Mouse (Mus musculus): Measurements from ENCODE around the gene Kcnj8. TPM values are rescaled to one million over a fixed set of nuclear protein-coding genes. Genes with fewer than 3 reads are reported as not detected.
A peak's percentile ranks its signal among the peaks of the same experiment; 100 is the strongest.
"Not testable (repeated sequence)": the region's sequence is repeated elsewhere in the genome, so short reads cannot be mapped to it uniquely, and the experiment has no call there.

Kcnj8 gene
- total and polyA plus RNA-seq, 2 experiments from 2014 or later = 8.2 to 10.0 TPM

DNA sequence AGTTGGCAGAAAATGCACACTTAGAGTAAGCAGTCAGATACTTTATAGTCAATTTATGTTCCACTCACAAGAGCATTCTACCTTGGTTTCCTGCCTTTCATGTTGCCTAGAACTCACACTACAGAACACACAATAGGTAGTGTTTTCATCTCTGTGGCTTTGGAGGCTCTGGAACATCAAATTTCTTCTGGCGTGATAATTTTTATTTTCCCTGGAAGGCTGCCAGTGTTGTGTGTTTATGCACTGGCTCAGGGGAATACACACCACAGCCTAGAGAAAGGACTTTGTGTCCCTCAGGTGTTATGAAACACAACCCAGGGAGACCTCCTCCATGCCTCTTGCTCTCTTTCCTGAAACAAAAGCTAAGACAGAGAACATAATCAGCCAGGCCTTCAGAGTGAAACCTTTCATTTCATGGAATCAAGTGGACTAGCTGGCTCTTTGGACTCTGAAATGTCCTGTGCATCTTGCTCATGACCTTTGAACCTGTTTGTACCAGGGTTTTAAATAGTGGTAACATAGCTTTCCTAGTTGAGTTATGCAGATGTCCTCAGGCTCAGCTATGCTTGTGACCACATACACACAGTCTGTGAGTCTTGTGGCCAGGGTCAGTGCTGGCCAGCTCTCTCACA is 43.4 kb downstream of the Kcnj8 start:
- no peaks in the 10 kb centered on the region for H3K36me3 ChIP-seq (ENCODE audit: insufficient read depth)
- no peak overlapping the region for H3K4me2 ChIP-seq (ENCODE audit: low read depth)
- no peaks in the 10 kb centered on the region for H3K27me3 ChIP-seq (ENCODE audit: insufficient read depth, low read length)
- TF ChIP-seq CTCF (IDR thresholded peaks at IDR 0.05; ENCODE audit: low read depth) = no peak
- DNase-seq = no peak
- no peak overlapping the region for H3K9ac ChIP-seq
- H3K27ac ChIP-seq (ENCODE audit: low read depth, low read length) = no peak overlapping the region
- ATAC-seq = no peak
- H3K4me1 ChIP-seq (ENCODE audit: insufficient read depth) = no peaks in the 10 kb centered on the region
- no peaks in the 10 kb centered on the region for H3K9me3 ChIP-seq (ENCODE audit: low read length)
- 63% methylated on average over 1 of the region's 1 CpGs for WGBS
- H3K4me3 ChIP-seq (ENCODE audit: low read depth, low read length) = no peak overlapping the region

DNA sequence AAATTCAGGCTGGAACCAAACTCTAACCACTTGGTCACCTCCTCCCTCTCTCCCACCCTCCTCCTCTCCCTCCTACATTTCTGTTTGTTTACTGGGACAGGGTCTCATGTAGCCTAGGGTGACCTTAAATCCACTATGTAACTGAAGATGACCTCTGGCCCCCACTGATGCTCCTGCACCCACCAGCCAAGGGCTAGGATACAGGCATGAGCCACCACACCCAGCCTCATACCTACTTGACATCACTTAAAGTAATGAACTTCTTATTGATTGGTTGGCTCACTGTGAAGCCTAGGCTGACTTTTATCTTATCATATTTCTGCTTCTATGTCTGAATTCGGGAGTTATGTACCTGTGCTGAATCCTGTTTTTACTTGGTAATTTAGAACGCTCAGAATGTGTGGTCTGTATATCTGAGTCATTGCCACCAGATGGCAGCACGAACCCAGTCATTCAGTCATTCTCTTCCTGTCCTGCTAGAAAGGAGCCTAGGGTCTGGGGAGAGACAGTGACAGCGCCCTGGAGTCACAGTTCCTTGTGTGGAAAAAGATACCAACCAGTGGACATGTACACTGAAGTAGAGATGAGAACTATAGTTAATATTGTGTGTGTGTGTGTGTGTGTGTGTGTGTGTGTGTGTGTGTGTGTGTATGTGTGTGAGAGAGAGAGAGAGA is 46.6 kb downstream of the Kcnj8 start:
- Histone ChIP-seq H3K4me3 (ENCODE audit: low read depth, low read length) (no peak overlapping the region), H3K9me3 (ENCODE audit: low read length) (no peaks in the 10 kb centered on the region), H3K27me3 (ENCODE audit: insufficient read depth, low read length) (no peaks in the 10 kb centered on the region), H3K4me2 (ENCODE audit: low read depth) (no peak overlapping the region), H3K36me3 (ENCODE audit: insufficient read depth) (no peaks in the 10 kb centered on the region), H3K4me1 (ENCODE audit: insufficient read depth) (no peaks in the 10 kb centered on the region), H3K9ac (no peak overlapping the region), H3K27ac (ENCODE audit: low read depth, low read length) (no peak overlapping the region)
- 5% methylated on average over 4 of the region's 4 CpGs for WGBS
- TF ChIP-seq CTCF (IDR thresholded peaks at IDR 0.05; ENCODE audit: low read depth) = peak; percentile 93
- ATAC-seq (peak; percentile 87), DNase-seq (peak; percentile 87)

DNA sequence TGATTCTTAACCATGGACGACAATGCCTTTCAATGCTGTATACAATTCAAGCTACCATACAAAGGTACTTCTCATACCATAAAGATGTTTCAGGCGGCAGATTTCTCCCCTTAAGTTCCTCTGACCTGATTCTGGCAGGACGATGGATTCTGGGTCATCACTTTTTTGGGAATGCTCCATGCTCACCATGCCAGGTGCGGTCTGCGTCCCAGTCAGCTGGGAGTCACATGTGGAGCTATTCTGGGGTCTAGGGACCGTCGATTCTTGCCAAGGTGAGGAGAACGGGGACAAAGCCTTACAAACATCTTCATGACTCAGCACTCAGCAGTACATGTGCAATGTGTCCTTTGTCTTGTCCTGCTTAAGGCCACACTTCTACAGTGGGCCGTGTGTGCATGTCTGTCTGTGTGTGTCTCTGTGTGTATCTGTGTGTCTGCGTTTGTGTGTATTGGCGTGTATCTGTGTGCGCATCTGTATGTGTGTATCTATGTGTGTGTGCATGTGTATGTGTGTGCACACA is 49.8 kb downstream of the Kcnj8 start:
- ATAC-seq (no peak), DNase-seq (no peak)
- TF ChIP-seq CTCF (IDR thresholded peaks at IDR 0.05; ENCODE audit: low read depth) = no peak
- H3K27me3 ChIP-seq (ENCODE audit: insufficient read depth, low read length) = no peaks in the 10 kb centered on the region
- no peaks in the 10 kb centered on the region for H3K36me3 ChIP-seq (ENCODE audit: insufficient read depth)
- no peak overlapping the region for H3K27ac ChIP-seq (ENCODE audit: low read depth, low read length)
- H3K9ac ChIP-seq = no peak overlapping the region
- no peak overlapping the region for H3K4me3 ChIP-seq (ENCODE audit: low read depth, low read length)
- WGBS = 86% methylated on average over 12 of the region's 12 CpGs
- no peaks in the 10 kb centered on the region for H3K9me3 ChIP-seq (ENCODE audit: low read length)
- no peaks in the 10 kb centered on the region for H3K4me1 ChIP-seq (ENCODE audit: insufficient read depth)
- no peak overlapping the region for H3K4me2 ChIP-seq (ENCODE audit: low read depth)

DNA sequence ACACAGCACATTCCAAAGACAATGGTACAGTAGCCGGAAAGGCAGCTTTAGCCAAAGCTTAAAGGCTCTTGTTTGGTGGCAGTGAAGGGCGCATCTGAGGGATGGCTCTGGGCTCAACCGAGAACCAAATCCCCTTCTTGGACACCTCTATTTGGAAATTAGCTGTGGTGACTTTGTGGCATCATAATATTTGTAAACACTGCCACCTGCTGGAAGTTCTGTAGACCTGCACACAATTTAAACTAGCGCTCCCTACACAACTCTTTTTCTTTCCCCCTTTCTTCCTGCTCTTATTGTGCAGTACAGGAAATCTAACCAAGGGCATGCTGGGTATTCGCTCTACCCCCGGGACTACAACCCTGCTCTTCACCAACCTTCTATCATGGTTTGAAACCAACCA is 52.3 kb downstream of the Kcnj8 start:
- Histone ChIP-seq H3K27me3 (ENCODE audit: insufficient read depth, low read length) (no peaks in the 10 kb centered on the region), H3K9me3 (ENCODE audit: low read length) (no peaks in the 10 kb centered on the region), H3K27ac (ENCODE audit: low read depth, low read length) (no peak overlapping the region), H3K4me2 (ENCODE audit: low read depth) (no peak overlapping the region), H3K9ac (no peak overlapping the region), H3K4me3 (ENCODE audit: low read depth, low read length) (no peak overlapping the region), H3K36me3 (ENCODE audit: insufficient read depth) (no peaks in the 10 kb centered on the region), H3K4me1 (ENCODE audit: insufficient read depth) (no peaks in the 10 kb centered on the region)
- peak; percentile 77 for DNase-seq
- TF ChIP-seq CTCF (IDR thresholded peaks at IDR 0.05; ENCODE audit: low read depth) = peak; percentile 78
- 11% methylated on average over 6 of the region's 6 CpGs for WGBS
- ATAC-seq = peak; percentile 70

DNA sequence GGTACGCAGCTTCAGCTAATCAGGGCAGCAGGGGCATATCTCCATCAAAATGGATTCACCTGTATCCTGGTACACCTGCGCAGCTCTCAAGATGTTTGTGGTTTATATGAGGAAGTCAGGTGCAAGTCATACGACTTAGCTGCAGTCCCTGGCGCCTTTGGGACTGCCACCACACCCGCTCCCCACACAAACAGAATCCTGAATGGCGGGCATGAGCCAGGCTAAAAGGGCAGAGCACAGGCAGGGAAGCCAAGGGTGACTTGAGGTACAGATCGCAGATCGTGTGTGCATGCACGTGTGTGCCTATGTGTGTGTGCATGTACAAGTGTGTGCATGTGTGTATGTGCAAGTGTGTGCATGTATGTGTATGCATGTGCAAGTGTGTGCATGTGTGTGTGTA is 56.0 kb downstream of the Kcnj8 start:
- ATAC-seq; H3K27me3 ChIP-seq (ENCODE audit: insufficient read depth, low read length); H3K4me1 ChIP-seq (ENCODE audit: insufficient read depth); H3K4me3 ChIP-seq (ENCODE audit: low read depth, low read length); H3K9ac ChIP-seq; H3K4me2 ChIP-seq (ENCODE audit: low read depth); H3K36me3 ChIP-seq (ENCODE audit: insufficient read depth); H3K27ac ChIP-seq (ENCODE audit: low read depth, low read length); H3K9me3 ChIP-seq (ENCODE audit: low read length); DNase-seq: not testable (repeated sequence)
- 76% methylated on average over 9 of the region's 9 CpGs for WGBS

DNA sequence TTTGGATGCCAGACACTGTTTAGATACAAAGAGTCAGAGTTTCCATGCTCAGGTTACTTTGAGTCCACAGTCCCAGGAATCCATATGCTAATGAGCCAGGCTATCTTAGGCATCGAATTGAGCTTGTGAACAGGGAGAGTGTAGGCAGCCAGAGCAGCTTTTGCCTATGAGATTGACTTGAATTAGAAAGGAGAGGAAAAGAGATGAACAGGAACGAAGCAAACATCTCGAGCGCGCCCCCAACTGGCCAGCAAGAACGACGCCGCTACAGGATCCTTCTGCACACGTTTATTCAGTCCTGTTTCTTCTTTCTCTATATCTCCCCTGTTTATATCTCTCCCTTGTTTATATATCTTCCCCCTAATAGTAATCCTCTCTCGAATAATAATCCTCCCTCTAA is 56.5 kb downstream of the Kcnj8 start:
- H3K36me3 ChIP-seq (ENCODE audit: insufficient read depth) = no peaks in the 10 kb centered on the region
- no peaks in the 10 kb centered on the region for H3K9me3 ChIP-seq (ENCODE audit: low read length)
- ATAC-seq = no peak
- 0 out of 2 replicates have a peak, but pooled peaks cover 5% of the 10 kb centered on the region for H3K27me3 ChIP-seq (ENCODE audit: insufficient read depth, low read length)
- DNase-seq = peak; percentile 49
- H3K4me2 ChIP-seq (ENCODE audit: low read depth) = no peak overlapping the region
- H3K27ac ChIP-seq (ENCODE audit: low read depth, low read length) = no peak overlapping the region
- no peak overlapping the region for H3K9ac ChIP-seq
- no peaks in the 10 kb centered on the region for H3K4me1 ChIP-seq (ENCODE audit: insufficient read depth)
- TF ChIP-seq CTCF (IDR thresholded peaks at IDR 0.05; ENCODE audit: low read depth) = peak; percentile 55
- no peak overlapping the region for H3K4me3 ChIP-seq (ENCODE audit: low read depth, low read length)
- WGBS = 3% methylated on average over 10 of the region's 10 CpGs

Other genes starting within 250 kb of the Kcnj8 start
- gene Slco1a5, start 248.6 kb downstream of the Kcnj8 start, total RNA-seq (2014; rRNA removed) = 0.33 and 0.38 TPM in 2 replicates
- gene Slco1a5, start 248.6 kb downstream of the Kcnj8 start, polyA plus RNA-seq (2015; fragmentation: Nextera tagmentation; extraction: Ambion mirVana) = 0.40 and 0.82 TPM in 2 replicates
- 14.5 and 20.2 TPM in 2 replicates for gene Pyroxd1, start 226.0 kb downstream of the Kcnj8 start, total RNA-seq (2014; rRNA removed)
- gene Pyroxd1, start 226.0 kb downstream of the Kcnj8 start, polyA plus RNA-seq (2015; fragmentation: Nextera tagmentation; extraction: Ambion mirVana) = 16.1 and 18.7 TPM in 2 replicates
- 19.1 and 19.4 TPM in 2 replicates for gene Recql, start 184.5 kb downstream of the Kcnj8 start, total RNA-seq (2014; rRNA removed)
- 20.4 and 20.8 TPM in 2 replicates for gene Recql, start 184.5 kb downstream of the Kcnj8 start, polyA plus RNA-seq (2015; fragmentation: Nextera tagmentation; extraction: Ambion mirVana)
- gene Golt1b, start 184.4 kb downstream of the Kcnj8 start, total RNA-seq (2014; rRNA removed) = 44.0 and 58.5 TPM in 2 replicates
- 67.6 and 72.0 TPM in 2 replicates for gene Golt1b, start 184.4 kb downstream of the Kcnj8 start, polyA plus RNA-seq (2015; fragmentation: Nextera tagmentation; extraction: Ambion mirVana)
- 0.38 and 0.62 TPM in 2 replicates for gene Spx, start 158.2 kb downstream of the Kcnj8 start, total RNA-seq (2014; rRNA removed)
- 0.65 TPM in 2 replicates for gene Spx, start 158.2 kb downstream of the Kcnj8 start, polyA plus RNA-seq (2015; fragmentation: Nextera tagmentation; extraction: Ambion mirVana)
- gene Gys2, start 98.5 kb downstream of the Kcnj8 start, total RNA-seq (2014; rRNA removed) = not detected in 2 replicates
- 0.23 TPM in 1 of 2 replicates, not detected in the other for gene Gys2, start 98.5 kb downstream of the Kcnj8 start, polyA plus RNA-seq (2015; fragmentation: Nextera tagmentation; extraction: Ambion mirVana)
- 158 and 164 TPM in 2 replicates for gene Ldhb, start 63.7 kb downstream of the Kcnj8 start, total RNA-seq (2014; rRNA removed)
- gene Ldhb, start 63.7 kb downstream of the Kcnj8 start, polyA plus RNA-seq (2015; fragmentation: Nextera tagmentation; extraction: Ambion mirVana) = 426 and 454 TPM in 2 replicates
- gene Abcc9, start 130.7 kb upstream of the Kcnj8 start, total RNA-seq (2014; rRNA removed) = 6.5 and 9.6 TPM in 2 replicates
- 1.0 and 1.8 TPM in 2 replicates for gene Abcc9, start 130.7 kb upstream of the Kcnj8 start, polyA plus RNA-seq (2015; fragmentation: Nextera tagmentation; extraction: Ambion mirVana)
- 132 and 134 TPM in 2 replicates for gene Cmas, start 185.1 kb upstream of the Kcnj8 start, total RNA-seq (2014; rRNA removed)
- gene Cmas, start 185.1 kb upstream of the Kcnj8 start, polyA plus RNA-seq (2015; fragmentation: Nextera tagmentation; extraction: Ambion mirVana) = 147 and 178 TPM in 2 replicates
- 0.05 and 0.15 TPM in 2 replicates for gene Sult6b2, start 232.9 kb upstream of the Kcnj8 start, total RNA-seq (2014; rRNA removed)
- gene Sult6b2, start 232.9 kb upstream of the Kcnj8 start, polyA plus RNA-seq (2015; fragmentation: Nextera tagmentation; extraction: Ambion mirVana) = 0.12 and 0.24 TPM in 2 replicates

Data from forebrain, postnatal 0 days (tissue).